Mouse (Mus musculus): ENCODE data around the gene Pih1d2. TPM values are rescaled to one million over a fixed set of nuclear protein-coding genes. Genes with fewer than 3 reads are reported as not detected.

Pih1d2 gene
- total and polyA plus RNA-seq, 3 experiments, result 0.31 to 0.66 TPM; not detected in 1

- intact Hi-C loops (cut with DNase I), result loop anchor here (1.0 to 2.0 kb wide), 2 partner anchors 54 to 109 kb away; partner anchors contain the start of gene Fdxacb1
Observed at GRCm38 (mm10) chr9:50658941-50659388, 41.8 kb downstream of the Pih1d2 start.

GRCm38 (mm10) chr9:50659392-50660217, 42.5 kb downstream of the Pih1d2 start, which contains the start of gene Dlat:
TSS of gene Dlat (minus strand) at chr9:50659780.
- peaks cover 3% of the 10 kb centered on the region for H3K79me2 ChIP-seq (replicated peaks; ENCODE audit: control insufficient read depth, insufficient read depth, low read length)
- TF ChIP-seq CTCF (IDR thresholded peaks at IDR 0.05) (no peak), POLR2A (IDR thresholded peaks at IDR 0.05; ENCODE audit: insufficient read depth, low read depth, low read length) (peak; percentile 86), EP300 (IDR thresholded peaks at IDR 0.05; ENCODE audit: insufficient read depth, low read depth, low read length) (0 out of 2 replicates have a peak, but pooled peaks have one; percentile 9)
- peak within 1 kb of the TSS; percentile 95 for H3K27ac ChIP-seq
- H3K4me3 ChIP-seq, result peak within 1 kb of the TSS; percentile 96
- H3K9ac ChIP-seq (ENCODE audit: low read depth, low read length), result peak within 1 kb of the TSS; percentile 88
- H3K36me3 ChIP-seq (ENCODE audit: control insufficient read depth, insufficient read depth, low read length), result peaks cover 16% of the 10 kb centered on the region
- WGBS, result under 1% methylated on average over 63 of the region's 63 CpGs
- DNase-seq, result peak; percentile 92 to 94
- intact Hi-C loops (cut with DNase I), result loop anchor here (1.0 to 10.0 kb wide), 3 partner anchors 55 to 135 kb away; partner anchors contain the start of genes Fdxacb1 and Pts
- peaks cover 2% of the 10 kb centered on the region for H3K4me1 ChIP-seq (ENCODE audit: control insufficient read depth, insufficient read depth, low read length)
- no peaks in the 10 kb centered on the region for H3K27me3 ChIP-seq (ENCODE audit: control insufficient read depth, insufficient read depth, low read length)

More at GRCm38 (mm10) chr9:50658941-50659388, 41.8 kb downstream of the Pih1d2 start:
- H3K27ac ChIP-seq, result peak overlapping the region; percentile 95
- WGBS, result under 1% methylated on average over 28 of the region's 28 CpGs
- no peak for DNase-seq
- no peak for TF ChIP-seq POLR2A (IDR thresholded peaks at IDR 0.05; ENCODE audit: insufficient read depth, low read depth, low read length)
- no peak for TF ChIP-seq CTCF (IDR thresholded peaks at IDR 0.05)
- no peak for TF ChIP-seq EP300 (IDR thresholded peaks at IDR 0.05; ENCODE audit: insufficient read depth, low read depth, low read length)
- no peaks in the 10 kb centered on the region for H3K27me3 ChIP-seq (ENCODE audit: control insufficient read depth, insufficient read depth, low read length)
- H3K4me3 ChIP-seq, result peak overlapping the region; percentile 96
- peak overlapping the region; percentile 88 for H3K9ac ChIP-seq (ENCODE audit: low read depth, low read length)
- H3K4me1 ChIP-seq (ENCODE audit: control insufficient read depth, insufficient read depth, low read length), result peaks cover 2% of the 10 kb centered on the region
- peaks cover 3% of the 10 kb centered on the region for H3K79me2 ChIP-seq (replicated peaks; ENCODE audit: control insufficient read depth, insufficient read depth, low read length)
- H3K36me3 ChIP-seq (ENCODE audit: control insufficient read depth, insufficient read depth, low read length), result peaks cover 16% of the 10 kb centered on the region

- H3K27me3 ChIP-seq (ENCODE audit: control insufficient read depth, insufficient read depth, low read length), result no peaks in the 10 kb centered on the region
- H3K9ac ChIP-seq (ENCODE audit: low read depth, low read length), result peak overlapping the region; percentile 79
- TF ChIP-seq CTCF (IDR thresholded peaks at IDR 0.05), result no peak
- TF ChIP-seq EP300 (IDR thresholded peaks at IDR 0.05; ENCODE audit: insufficient read depth, low read depth, low read length), result peak; percentile 42; the same call in 1 of the 2 replicates
- TF ChIP-seq POLR2A (IDR thresholded peaks at IDR 0.05; ENCODE audit: insufficient read depth, low read depth, low read length), result 0 out of 2 replicates have a peak, but pooled peaks have one; percentile 39
- peak overlapping the region; percentile 96 for H3K4me3 ChIP-seq
- peak; percentile 41 to 55 for DNase-seq
- peaks cover 16% of the 10 kb centered on the region for H3K36me3 ChIP-seq (ENCODE audit: control insufficient read depth, insufficient read depth, low read length)
- intact Hi-C loops (cut with DNase I), result loop anchor here (10.0 kb wide), 1 partner anchor 136 kb away; the partner anchor contains the start of gene Pts
- 17% methylated on average over 12 of the region's 12 CpGs for WGBS
- H3K27ac ChIP-seq, result peak overlapping the region; percentile 95
- H3K4me1 ChIP-seq (ENCODE audit: control insufficient read depth, insufficient read depth, low read length), result peaks cover 2% of the 10 kb centered on the region
- H3K79me2 ChIP-seq (replicated peaks; ENCODE audit: control insufficient read depth, insufficient read depth, low read length), result peaks cover 3% of the 10 kb centered on the region
Observed at GRCm38 (mm10) chr9:50660431-50660830, 43.3 kb downstream of the Pih1d2 start.

DNA sequence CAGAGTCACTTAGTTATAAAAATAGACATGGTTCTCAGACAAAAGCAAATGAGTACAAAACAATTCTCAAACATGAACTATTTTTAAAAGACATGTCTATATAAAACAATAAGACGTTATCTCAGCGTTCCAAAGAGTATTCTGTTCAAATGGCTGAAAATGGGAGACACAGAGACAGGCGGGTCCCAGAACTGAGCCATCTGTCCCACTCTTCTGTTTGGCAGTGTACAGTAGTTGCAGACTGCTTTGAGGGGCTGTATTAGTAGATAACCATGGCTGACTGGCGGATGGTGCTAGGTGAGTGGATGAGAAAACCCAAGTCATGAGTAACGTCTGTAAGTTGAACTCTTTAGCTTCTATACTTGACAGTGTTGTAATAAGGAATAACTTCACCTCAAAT, 47.7 kb downstream of the Pih1d2 start:
- Histone ChIP-seq H3K36me3 (ENCODE audit: control insufficient read depth, insufficient read depth, low read length) (no peaks in the 10 kb centered on the region), H3K27me3 (ENCODE audit: control insufficient read depth, insufficient read depth, low read length) (no peaks in the 10 kb centered on the region), H3K4me1 (ENCODE audit: control insufficient read depth, insufficient read depth, low read length) (peaks cover 2% of the 10 kb centered on the region), H3K27ac (no peak overlapping the region), H3K9ac (ENCODE audit: low read depth, low read length) (no peak overlapping the region), H3K4me3 (no peak overlapping the region), H3K79me2 (replicated peaks; ENCODE audit: control insufficient read depth, insufficient read depth, low read length) (no peaks in the 10 kb centered on the region)
- 66% methylated on average over 5 of the region's 5 CpGs for WGBS
- no peak for TF ChIP-seq POLR2A (IDR thresholded peaks at IDR 0.05; ENCODE audit: insufficient read depth, low read depth, low read length)
- no peak for TF ChIP-seq EP300 (IDR thresholded peaks at IDR 0.05; ENCODE audit: insufficient read depth, low read depth, low read length)
- no peak for TF ChIP-seq CTCF (IDR thresholded peaks at IDR 0.05)
- intact Hi-C loops (cut with DNase I), result loop anchor here (10.0 kb wide), 1 partner anchor 140 kb away; the partner anchor contains the start of gene Pts
- no peak for DNase-seq

DNA sequence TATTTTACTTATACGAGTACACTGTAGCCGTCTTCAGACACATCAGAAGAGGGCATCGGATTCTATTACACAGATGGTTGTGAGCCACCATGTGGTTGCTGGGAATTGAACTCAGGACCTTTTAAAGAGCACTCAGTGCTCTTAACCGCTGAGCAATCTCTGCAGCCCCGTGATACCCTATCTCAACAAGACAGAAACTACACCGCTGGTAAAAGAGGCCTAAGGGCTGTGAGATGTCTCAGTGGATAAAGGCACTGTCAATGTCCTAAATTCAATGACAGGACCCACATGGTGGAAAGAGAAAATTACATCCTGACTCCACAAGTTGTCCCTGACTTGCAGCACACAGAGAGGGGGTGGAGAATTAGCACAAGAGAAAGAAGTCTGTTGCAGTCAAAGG, 49.3 kb downstream of the Pih1d2 start:
- Histone ChIP-seq H3K27ac (no peak overlapping the region), H3K27me3 (ENCODE audit: control insufficient read depth, insufficient read depth, low read length) (no peaks in the 10 kb centered on the region), H3K4me1 (ENCODE audit: control insufficient read depth, insufficient read depth, low read length) (no peaks in the 10 kb centered on the region), H3K9ac (ENCODE audit: low read depth, low read length) (no peak overlapping the region), H3K36me3 (ENCODE audit: control insufficient read depth, insufficient read depth, low read length) (no peaks in the 10 kb centered on the region), H3K4me3 (no peak overlapping the region), H3K79me2 (replicated peaks; ENCODE audit: control insufficient read depth, insufficient read depth, low read length) (no peaks in the 10 kb centered on the region)
- no peak for TF ChIP-seq EP300 (IDR thresholded peaks at IDR 0.05; ENCODE audit: insufficient read depth, low read depth, low read length)
- no peak for TF ChIP-seq POLR2A (IDR thresholded peaks at IDR 0.05; ENCODE audit: insufficient read depth, low read depth, low read length)
- no peak for TF ChIP-seq CTCF (IDR thresholded peaks at IDR 0.05)
- no peak for DNase-seq
- intact Hi-C loops (cut with DNase I), result loop anchor here (10.0 kb wide), 1 partner anchor 142 kb away; the partner anchor contains the start of gene Pts
- 77% methylated on average over 6 of the region's 6 CpGs for WGBS
